Mouse (Mus musculus) embryo, embryonic 9.5 days (tissue): ENCODE data around the gene Gm20683.

Experiments
- DNase-seq: peaks from one replicate; pipeline ENCODE4 v3.0.0-alpha.2; 2017; ENCODE audit errors: extremely low spot score

The Gm20683 gene

DNA sequence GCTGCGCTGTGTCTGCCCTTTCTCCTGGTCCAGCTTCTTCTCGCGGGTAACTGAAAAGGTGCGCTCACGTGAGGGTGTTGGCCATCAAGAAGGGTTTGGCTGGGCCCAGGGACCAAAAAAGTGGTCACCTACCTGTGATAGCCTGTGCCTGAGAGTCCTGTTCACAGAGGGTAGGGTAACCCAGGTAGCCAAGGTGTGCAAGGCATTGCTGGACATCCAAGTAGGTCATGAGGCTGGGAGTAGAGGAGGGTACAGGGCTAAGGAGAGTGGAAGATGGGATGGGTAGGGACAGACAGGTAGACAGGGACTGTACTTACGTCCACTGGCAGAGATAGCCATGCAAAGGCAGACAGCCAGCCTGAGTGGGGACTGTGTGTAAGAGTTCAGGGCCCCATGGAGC is 1.0 kb downstream of the Gm20683 start:
- DNase-seq, result no peak

- DNase-seq, result no peak
Observed at GRCm38 (mm10) chr17:25839455-25840235, 1.9 kb downstream of the Gm20683 start.

GRCm38 (mm10) chr17:25838904-25839303 is 2.7 kb downstream of the Gm20683 start:
- no peak for DNase-seq

GRCm38 (mm10) chr17:25837533-25837932 is 4.0 kb downstream of the Gm20683 start:
- DNase-seq, result no peak

- DNase-seq, result peak; percentile 75
Observed at GRCm38 (mm10) chr17:25837076-25837410, 4.5 kb downstream of the Gm20683 start, which contains the start of gene Rhbdl1. Gene Rhbdl1, minus strand, starts transcription at chr17:25837295.

DNA sequence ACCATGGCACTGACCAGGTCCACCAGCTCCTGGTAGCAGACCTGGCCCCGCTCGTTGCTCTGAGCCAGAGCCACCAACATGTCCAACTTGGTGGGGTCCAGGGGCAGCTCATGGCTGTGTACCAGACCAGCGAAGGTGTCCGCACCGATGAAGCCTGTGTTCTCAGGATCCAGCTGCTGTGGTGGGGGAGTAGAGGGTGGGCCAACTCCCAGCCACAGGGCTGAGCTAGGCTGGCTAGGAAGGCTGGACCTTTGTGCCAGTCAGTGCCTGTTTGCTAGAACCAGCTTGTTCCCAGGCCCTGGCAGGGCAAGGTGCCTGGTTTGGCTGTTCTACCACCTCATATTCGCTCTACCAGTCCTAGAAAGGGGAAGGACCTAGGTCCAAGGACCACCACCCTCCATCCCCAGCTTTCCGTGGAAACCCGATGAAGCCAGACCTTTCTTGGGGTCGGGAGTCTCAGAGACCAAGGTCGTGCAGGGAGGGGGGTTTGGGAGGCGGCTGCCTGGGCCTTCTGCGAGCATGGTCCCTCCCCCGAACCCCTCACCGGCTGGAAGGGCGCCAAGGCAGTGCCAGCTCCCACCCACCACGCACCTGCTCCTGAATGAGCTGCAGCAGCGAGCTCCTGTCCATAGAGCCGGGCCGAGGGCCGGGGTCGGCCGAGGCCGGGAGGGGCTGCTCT is 5.0 kb downstream of the Gm20683 start:
- DNase-seq, result no peak

DNA sequence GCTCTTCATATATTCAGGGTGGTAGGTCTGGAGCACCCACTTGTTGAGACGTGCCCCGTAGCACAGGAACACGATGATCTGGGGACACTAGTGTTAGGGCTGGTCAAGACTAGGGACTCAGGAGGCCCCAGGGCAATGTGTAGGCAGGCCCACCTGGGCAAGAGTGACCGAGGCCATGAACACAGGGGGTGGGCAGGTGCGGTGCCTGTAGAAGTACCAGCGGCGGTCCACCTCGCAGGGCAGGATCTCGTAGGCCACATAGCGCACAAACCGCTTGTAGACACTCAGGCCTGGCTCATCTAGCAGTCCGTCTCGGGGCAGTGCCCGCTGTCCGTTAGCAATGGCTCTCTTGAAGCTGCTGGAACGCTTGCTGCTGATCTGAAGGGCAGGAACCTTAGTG is 5.7 kb downstream of the Gm20683 start:
- DNase-seq, result no peak

GRCm38 (mm10) chr17:25835301-25835700 is 6.3 kb downstream of the Gm20683 start:
- DNase-seq, result no peak

GRCm38 (mm10) chr17:25834595-25835222 is 6.9 kb downstream of the Gm20683 start:
- no peak for DNase-seq

- no peak for DNase-seq
Observed at GRCm38 (mm10) chr17:25833961-25834594, 7.5 kb downstream of the Gm20683 start.

- peak; percentile 95 for DNase-seq
Observed at GRCm38 (mm10) chr17:25833291-25833663, 8.3 kb downstream of the Gm20683 start, which contains the start of gene Stub1. Gene Stub1, minus strand, starts transcription at chr17:25833404.

DNA sequence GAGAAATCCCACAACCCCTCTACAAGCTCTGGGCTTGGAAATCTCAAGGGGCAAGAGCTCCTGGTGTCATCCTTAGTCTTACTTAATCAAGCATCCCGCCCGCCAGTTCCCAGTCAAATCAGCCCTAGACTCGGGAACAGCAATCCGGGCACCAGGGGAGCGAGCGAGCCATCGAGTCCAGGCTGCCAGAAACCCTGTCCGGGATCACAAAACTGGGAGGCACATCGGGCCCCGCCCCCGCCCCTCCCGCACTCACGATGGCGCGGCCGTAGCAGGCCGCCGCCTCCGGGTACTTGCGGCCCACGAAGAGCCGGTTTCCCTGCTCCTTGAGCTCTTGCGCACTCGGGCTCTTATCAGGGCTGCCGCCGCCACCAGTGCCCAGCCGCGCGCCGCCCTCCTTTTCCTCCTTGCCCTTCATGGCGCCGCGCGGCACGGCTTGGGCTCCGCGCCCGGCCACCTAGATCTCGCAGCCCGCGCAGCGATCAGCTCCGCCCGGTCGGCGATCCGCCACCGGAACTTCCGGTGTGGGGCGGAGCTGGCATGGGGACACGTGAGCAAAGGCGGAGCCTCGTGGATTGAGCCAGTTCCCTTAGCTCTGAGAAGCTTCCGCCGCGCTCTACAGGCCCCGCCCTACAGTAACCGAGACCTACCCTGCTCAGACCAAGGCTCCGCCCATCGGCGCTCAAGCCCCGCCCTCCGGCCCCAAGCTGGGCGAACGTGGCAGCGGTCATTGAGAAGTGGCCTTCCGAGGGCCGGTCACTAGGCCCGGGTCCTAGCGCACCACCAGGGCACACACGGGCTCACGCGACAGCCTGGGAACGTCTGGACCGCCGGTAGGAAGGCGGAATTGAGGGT is 8.9 kb downstream of the Gm20683 start:
- DNase-seq, result peak; percentile 100

DNA sequence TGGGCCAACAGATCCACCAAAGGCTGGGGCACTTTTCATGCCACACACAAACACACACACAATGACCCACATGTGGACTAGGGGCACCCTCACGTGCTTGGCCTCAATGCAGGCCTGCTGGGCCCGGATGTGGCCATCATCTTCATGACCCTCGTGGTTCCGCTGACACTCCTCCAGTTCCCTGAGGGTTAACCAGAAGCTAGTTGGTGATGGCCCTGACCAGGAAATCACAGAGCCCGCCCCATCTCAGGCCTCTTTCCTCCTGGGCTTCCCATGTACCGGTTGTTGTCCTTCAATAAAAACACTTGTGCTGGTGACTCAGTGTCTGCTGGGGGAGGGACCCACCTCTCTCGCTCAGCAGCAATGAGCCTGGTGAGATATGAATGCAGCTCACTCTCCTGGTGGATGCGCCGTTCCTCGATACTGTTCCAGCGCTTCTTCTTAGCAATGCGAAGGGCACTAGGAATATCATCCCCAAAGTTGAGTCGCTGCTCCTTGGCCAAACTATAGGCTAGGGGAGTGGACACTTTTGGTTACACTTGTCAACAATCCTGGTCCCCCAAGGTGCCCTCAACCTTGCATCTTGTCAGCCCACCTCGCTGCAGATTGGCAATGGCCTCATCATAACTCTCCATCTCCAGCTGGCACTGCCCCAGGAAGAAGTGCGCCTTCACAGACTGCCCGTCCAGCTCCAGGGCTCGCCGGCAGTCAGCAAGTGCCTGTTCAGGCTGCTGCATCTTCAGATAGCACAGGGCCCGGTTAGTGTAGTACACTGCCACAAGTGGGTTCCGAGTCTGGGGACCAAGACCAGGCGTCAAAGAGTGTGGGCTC is 9.9 kb downstream of the Gm20683 start:
- DNase-seq, result no peak

DNA sequence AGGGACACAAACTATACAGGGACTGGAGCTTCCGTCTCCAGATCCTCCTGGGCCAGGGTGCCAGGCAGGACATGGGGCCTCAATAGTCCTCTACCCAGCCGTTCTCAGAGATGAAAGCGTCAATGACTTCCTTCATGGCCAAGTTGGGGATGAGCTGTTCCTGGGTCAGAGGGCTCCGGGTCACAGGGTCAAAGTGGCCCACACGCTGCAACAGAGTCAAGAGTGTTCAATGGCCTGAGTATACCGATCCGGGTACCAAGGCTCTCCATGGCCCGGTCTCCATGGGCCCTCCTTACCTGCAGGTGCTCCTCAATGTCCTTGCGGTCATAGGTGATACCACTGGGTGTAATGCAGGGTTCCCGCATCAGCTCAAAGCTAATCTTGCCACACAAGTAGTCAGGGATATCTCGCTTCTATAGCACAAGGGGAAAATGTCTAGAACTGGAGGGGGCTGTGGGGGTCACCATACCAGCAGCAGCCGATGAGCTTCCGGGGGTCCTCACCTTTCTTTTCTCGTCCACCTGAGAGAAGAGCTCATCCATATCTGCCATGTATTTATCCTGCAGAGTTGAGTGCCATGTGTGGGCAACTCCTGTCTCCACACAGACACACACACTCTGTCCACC is 10.6 kb downstream of the Gm20683 start:
- no peak for DNase-seq

DNA sequence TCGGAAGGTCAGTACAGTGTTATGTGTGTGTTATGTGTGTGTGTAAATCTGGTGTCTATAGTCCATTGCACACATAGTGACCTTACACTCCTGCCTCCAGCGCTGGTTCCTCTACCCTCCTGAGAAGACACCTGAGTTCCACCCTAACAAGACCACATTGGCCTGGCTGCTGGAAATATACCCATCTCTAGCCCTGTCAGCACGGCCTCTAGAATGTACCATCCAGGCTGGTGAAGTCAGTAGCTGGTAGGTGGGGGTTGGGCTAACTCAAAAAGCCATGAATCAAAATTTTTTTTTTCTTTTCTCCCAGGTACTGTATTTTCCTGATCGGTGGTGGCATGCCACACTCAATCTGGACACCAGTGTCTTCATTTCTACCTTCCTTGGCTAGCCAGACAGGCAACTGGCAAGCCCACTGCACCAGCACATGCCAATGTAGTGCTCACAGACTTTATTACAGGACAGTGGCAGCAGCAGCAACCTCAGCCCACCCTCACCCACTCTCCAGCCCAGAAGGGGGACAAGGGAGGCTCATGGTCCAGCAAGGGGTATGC is 11.3 kb downstream of the Gm20683 start:
- DNase-seq, result no peak

DNA sequence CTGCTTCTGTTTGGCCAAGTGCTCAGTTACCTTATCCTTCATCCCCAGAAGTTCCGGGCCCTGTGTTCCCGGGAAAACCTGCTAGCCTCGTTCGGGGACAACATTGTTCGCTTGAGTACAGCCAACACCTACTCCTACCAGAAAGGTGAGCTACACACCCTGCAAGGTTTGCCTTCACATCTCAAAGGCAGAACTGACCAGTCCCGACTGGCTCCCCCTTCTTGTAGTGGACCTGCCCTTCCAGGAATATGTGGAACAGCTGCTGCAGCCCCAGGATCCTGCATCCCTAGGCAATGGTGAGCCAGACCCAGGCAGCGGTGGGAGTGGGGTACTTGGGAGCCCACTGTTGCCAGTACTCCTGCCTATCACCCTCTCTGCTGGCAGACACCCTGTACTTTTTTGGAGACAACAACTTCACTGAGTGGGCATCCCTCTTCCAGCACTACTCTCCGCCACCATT is 12.0 kb downstream of the Gm20683 start:
- DNase-seq, result no peak

DNA sequence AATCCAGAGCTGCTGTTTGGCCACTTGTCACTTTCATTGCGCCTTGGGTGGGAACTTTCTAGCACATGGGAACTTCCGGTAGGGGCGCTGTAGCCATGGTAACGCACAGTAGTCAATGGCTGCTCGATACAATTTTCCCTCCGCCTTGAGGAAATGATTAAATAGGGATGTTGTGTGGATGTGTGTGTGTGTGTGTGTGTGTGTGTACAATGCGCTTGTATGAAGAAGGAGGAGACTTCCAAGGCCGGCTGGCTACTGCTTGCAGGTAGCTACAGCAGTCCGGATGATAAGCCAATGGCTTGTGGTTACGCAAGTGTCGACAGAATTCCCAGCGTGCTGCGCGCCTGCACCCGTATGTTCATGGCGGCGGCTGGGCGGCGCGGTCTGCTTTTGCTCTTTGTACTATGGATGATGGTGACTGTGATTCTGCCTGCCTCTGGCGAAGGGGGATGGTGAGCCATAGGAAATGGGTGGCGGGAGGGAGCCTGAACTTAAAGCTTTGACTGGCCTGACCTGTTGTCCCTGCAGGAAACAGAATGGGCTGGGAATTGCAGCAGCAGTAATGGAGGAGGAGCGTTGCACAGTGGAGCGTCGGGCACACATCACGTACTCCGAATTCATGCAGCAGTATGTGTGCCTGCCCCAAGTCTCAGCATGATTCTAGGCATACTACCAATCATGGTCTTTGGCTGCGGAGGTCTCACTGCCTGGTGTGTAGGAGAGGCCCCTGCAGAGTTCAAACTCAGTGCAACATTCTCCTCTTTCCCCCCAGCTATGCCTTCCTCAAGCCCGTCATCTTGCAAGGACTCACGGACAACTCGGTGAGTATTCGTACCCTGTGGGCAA is 12.6 kb downstream of the Gm20683 start, which contains the start of gene Jmjd8:
Gene Jmjd8 (plus strand): TSS at position 156 of the 846 bp plus-strand sequence.
- DNase-seq, result peak; percentile 86

DNA sequence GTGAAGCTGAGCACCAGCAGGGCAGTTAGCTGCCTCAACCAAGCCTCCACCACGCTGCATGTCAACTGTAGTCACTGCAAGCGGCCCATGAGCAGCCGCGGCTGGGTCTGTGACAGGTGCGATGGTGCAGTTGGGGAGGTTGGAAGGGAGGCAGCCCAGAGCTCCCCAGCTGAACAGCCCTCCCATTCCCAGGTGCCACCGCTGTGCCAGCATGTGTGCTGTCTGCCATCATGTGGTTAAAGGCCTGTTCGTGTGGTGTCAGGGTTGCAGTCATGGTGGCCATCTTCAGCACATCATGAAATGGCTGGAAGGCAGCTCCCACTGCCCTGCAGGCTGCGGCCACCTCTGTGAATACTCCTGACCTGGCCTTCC is 13.4 kb downstream of the Gm20683 start:
- no peak for DNase-seq
